Mouse (Mus musculus) hematopoietic multipotent progenitor cell, adult 10-12 weeks (in vitro differentiated cells): ENCODE measurements around the gene Dll1. TPM values are rescaled to one million over a fixed set of nuclear protein-coding genes. Genes with fewer than 3 reads are reported as not detected.

Experiments used
- polyA plus RNA-seq: library from polyadenylated mRNA; stranded (reverse); fragments of >175 nt; gene quantifications from 2 replicates; pipeline ENCODE4 v1.2.3, GENCODE M21; 2012; ENCODE audit warnings: low replicate concordance

Gene Dll1
- 8.7 and 15.1 TPM in 2 replicates for polyA plus RNA-seq

DNA sequence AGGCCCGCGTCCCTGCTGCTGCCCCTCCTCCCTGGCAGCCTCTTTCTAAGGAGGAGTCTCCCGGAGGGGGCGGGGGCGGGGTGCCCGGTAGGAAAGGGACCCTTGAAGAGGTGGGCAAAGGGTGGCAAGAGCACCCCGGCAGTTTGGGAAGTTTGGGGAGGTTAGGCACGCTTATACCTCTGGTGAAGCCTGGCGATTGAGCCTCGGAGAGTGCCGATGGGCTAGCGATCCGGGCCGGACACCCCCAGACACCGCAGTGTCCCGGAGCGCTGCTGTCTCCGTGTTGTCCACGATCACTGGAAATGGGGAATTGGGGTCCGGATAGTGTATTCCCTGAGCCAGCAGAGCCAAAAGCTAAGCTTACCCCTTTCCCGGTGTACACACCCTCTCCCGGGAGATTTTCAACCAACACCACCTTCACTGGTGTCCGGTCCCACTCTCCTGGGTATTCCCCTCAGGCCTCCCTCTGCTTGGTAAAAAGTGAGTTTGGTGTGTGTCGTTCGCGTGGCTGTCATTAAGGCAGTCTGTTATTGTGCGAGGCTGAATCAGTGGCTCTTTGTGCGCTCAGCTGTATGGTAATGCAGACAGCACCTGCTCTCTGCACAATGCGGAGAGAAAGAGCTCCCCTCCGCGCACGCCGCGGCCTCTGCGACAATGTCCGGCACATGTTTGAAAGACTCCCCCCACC, at the start of gene Dll1:
Gene Dll1, minus strand, starts transcription at position 379 of the 688 bp plus-strand sequence.

DNA sequence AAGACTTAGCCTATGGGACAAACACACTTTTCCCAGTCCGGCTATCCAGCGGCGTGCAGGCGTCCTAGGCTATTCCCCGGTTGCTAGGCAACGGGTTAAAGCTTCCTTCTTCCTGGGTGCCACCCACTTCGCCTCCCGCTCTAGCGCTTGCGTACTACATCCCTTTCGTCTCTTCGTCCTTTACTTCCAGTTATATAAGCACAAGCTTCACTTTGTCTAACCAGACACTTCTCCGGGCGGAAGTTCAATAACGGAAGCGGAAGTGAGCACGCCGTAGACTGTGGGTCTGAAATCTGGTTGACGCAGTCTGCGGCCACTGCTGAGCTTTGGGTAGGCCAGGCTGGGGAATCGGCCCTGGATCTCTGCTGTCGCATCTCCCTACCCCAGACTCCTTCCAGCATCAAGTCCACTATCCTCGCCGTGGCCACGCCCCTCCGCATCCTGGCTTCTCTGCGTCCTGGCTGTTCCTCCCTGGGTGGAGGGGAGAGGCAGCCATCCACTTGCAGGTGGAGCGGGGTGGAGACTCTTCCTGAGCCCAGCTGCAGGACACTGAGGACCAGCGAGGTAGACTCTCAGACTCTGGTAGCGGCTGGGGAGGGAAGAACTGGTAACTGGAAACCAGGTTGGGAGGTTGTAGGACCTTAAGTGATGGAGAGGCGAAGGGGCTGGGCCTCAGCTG, 19.5 kb upstream of the Dll1 start, which contains the start of gene Fam120b:
Gene Fam120b, plus strand, starts transcription at position 206 of the 679 bp plus-strand sequence.

Other genes starting within 250 kb of the Dll1 start
- gene Fam120b, start 19.3 kb upstream of the Dll1 start, polyA plus RNA-seq = 6.8 and 11.2 TPM in 2 replicates
- 3.3 and 47.4 TPM in 2 replicates for gene Psmb1, start 122.9 kb upstream of the Dll1 start, polyA plus RNA-seq
- gene Tbp, start 123.0 kb upstream of the Dll1 start, polyA plus RNA-seq = 5.9 and 6.0 TPM in 2 replicates
- gene Pdcd2, start 150.4 kb upstream of the Dll1 start, polyA plus RNA-seq = 67.4 and 76.5 TPM in 2 replicates
- gene Prdm9, start 187.5 kb upstream of the Dll1 start, polyA plus RNA-seq = 3.6 and 6.9 TPM in 2 replicates